Mouse (Mus musculus) kidney, postnatal 0 days (tissue): ENCODE data around the gene Psd. TPM values are rescaled to one million over a fixed set of nuclear protein-coding genes. Genes with fewer than 3 reads are reported as not detected.

ENCODE experiments used
- ATAC-seq: fragments of 200-750 bp; cut with Nextera tagmentation; replicated peaks from 2 replicates; pipeline ENCODE4 v1.8.0; 2017; ENCODE audit warnings: low read depth, moderate number of reproducible peaks, moderate TSS enrichment, moderate library complexity; ENCODE audit not compliant: low FRiP score
- DNase-seq: peaks from one replicate; pipeline ENCODE4 v3.0.0-alpha.2; 2016; ENCODE audit warnings: low spot score
- H3K27ac ChIP-seq: fragments of 300-500 bp; sonication (generic); 2 replicates; pipeline ENCODE4 v1.5.1; 2014; ENCODE audit warnings: mild to moderate bottlenecking
- H3K27me3 ChIP-seq: fragments of 300-500 bp; sonication (generic); 2 replicates; pipeline ENCODE4 v1.6.1; 2014; ENCODE audit warnings: low read length, mixed read lengths; ENCODE audit not compliant: insufficient read depth
- H3K36me3 ChIP-seq: fragments of 300-500 bp; sonication (generic); 2 replicates; pipeline ENCODE4 v1.6.1; 2014; ENCODE audit warnings: low read length, mixed read lengths; ENCODE audit not compliant: insufficient read depth
- H3K4me1 ChIP-seq: fragments of 300-500 bp; sonication (generic); replicated peaks from 2 replicates; pipeline ENCODE4 v1.6.1; 2014; ENCODE audit warnings: antibody characterized with exemption, low read length, mixed read lengths; ENCODE audit not compliant: insufficient read depth
- H3K4me2 ChIP-seq: fragments of 300-500 bp; sonication (generic); 2 replicates; pipeline ENCODE4 v1.6.1; 2014; ENCODE audit warnings: mild to moderate bottlenecking, low read length, moderate library complexity, mixed read lengths
- H3K4me3 ChIP-seq: fragments of 300-500 bp; sonication (generic); replicated peaks from 2 replicates; pipeline ENCODE4 v1.5.1; 2014; ENCODE audit warnings: low read depth, low read length
- H3K9ac ChIP-seq: fragments of 300-500 bp; sonication (generic); 2 replicates; pipeline ENCODE4 v1.6.1; 2014; ENCODE audit warnings: low read depth, low read length
- H3K9me3 ChIP-seq: fragments of 300-500 bp; sonication (generic); replicated peaks from 2 replicates; pipeline ENCODE4 v1.6.1; 2016; ENCODE audit warnings: low read length, inconsistent platforms, mixed read lengths
- CTCF ChIP-seq: IDR thresholded peaks from 2 replicates; pipeline ENCODE4 v1.5.1; 2016; ENCODE audit warnings: antibody characterized with exemption, low read depth, mild to moderate bottlenecking, moderate library complexity
- whole genome bisulfite sequencing: fragments of 180-500 bp; shearing (Covaris S2); extraction: QIAGEN DNeasy Blood & Tissue Kit; methylation state at CpG from one replicate; pipeline ENCODE4 v1.1.7; 2014; 5-methylcytosine and 5-hydroxymethylcytosine counted together
- polyA plus RNA-seq: library from polyadenylated mRNA; unstranded; fragments of >200 nt; fragmentation: Nextera tagmentation; extraction: Ambion mirVana; gene quantifications from 2 replicates; pipeline ENCODE4 v1.2.1, GENCODE M21; 2015

The Psd gene
- polyA plus RNA-seq, 1 experiment from 2014 or later = 2.9 TPM

- Histone ChIP-seq H3K9ac (no peak overlapping the region), H3K4me3 (no peak overlapping the region), H3K27ac (no peak overlapping the region), H3K9me3 (no peaks in the 10 kb centered on the region), H3K4me2 (no peak overlapping the region), H3K36me3 (peaks cover 18% of the 10 kb centered on the region), H3K27me3 (peaks cover 48% of the 10 kb centered on the region), H3K4me1 (peaks cover 10% of the 10 kb centered on the region)
- no peak for TF ChIP-seq CTCF
- 82% methylated on average over 6 of the region's 6 CpGs for WGBS
- ATAC-seq (no peak), DNase-seq (no peak)
Measured at GRCm38 (mm10) chr19:46313591-46313990, 13.4 kb downstream of the Psd start.

- DNase-seq (no peak), ATAC-seq (no peak)
- H3K4me1 ChIP-seq = peaks cover 9% of the 10 kb centered on the region
- WGBS = 88% methylated on average over 9 of the region's 9 CpGs
- no peaks in the 10 kb centered on the region for H3K9me3 ChIP-seq
- H3K36me3 ChIP-seq = peaks cover 18% of the 10 kb centered on the region
- no peak for TF ChIP-seq CTCF
- H3K27me3 ChIP-seq = peaks cover 43% of the 10 kb centered on the region
- H3K4me3 ChIP-seq = no peak overlapping the region
- no peak overlapping the region for H3K4me2 ChIP-seq
- H3K27ac ChIP-seq = no peak overlapping the region
- no peak overlapping the region for H3K9ac ChIP-seq
Measured at GRCm38 (mm10) chr19:46313116-46313515, 13.8 kb downstream of the Psd start.

GRCm38 (mm10) chr19:46312566-46312965 lies 14.4 kb downstream of the Psd start:
- no peaks in the 10 kb centered on the region for H3K9me3 ChIP-seq
- H3K9ac ChIP-seq = no peak overlapping the region
- H3K4me1 ChIP-seq = peaks cover 4% of the 10 kb centered on the region
- no peak overlapping the region for H3K4me3 ChIP-seq
- peaks cover 38% of the 10 kb centered on the region for H3K27me3 ChIP-seq
- 88% methylated on average over 21 of the region's 21 CpGs for WGBS
- no peak overlapping the region for H3K4me2 ChIP-seq
- ATAC-seq (no peak), DNase-seq (no peak)
- TF ChIP-seq CTCF = no peak
- H3K36me3 ChIP-seq = peaks cover 18% of the 10 kb centered on the region
- no peak overlapping the region for H3K27ac ChIP-seq

GRCm38 (mm10) chr19:46311341-46311740 lies 15.6 kb downstream of the Psd start:
- TF ChIP-seq CTCF = no peak
- no peak for ATAC-seq

GRCm38 (mm10) chr19:46310312-46310865 lies 16.6 kb downstream of the Psd start:
- WGBS = 91% methylated on average over 12 of the region's 12 CpGs

More at GRCm38 (mm10) chr19:46311341-46311740, 15.6 kb downstream of the Psd start:
- no peaks in the 10 kb centered on the region for H3K9me3 ChIP-seq
- WGBS = 92% methylated on average over 9 of the region's 9 CpGs
- H3K27ac ChIP-seq = no peak overlapping the region
- no peak overlapping the region for H3K4me3 ChIP-seq
- DNase-seq = no peak
- no peak overlapping the region for H3K4me2 ChIP-seq
- peaks cover 18% of the 10 kb centered on the region for H3K36me3 ChIP-seq
- no peaks in the 10 kb centered on the region; the same call in 1 of the 2 replicates for H3K4me1 ChIP-seq
- peaks cover 26% of the 10 kb centered on the region for H3K27me3 ChIP-seq
- no peak overlapping the region for H3K9ac ChIP-seq

GRCm38 (mm10) chr19:46309651-46310305 lies 17.2 kb downstream of the Psd start:
- 85% methylated on average over 21 of the region's 21 CpGs for WGBS
- TF ChIP-seq CTCF = no peak
- Histone ChIP-seq H3K4me1 (peaks cover 5% of the 10 kb centered on the region; the same call in 1 of the 2 replicates), H3K27ac (no peak overlapping the region), H3K9me3 (no peaks in the 10 kb centered on the region), H3K4me3 (no peak overlapping the region), H3K27me3 (peaks cover 10% of the 10 kb centered on the region; the same call in 1 of the 2 replicates), H3K36me3 (peaks cover 18% of the 10 kb centered on the region), H3K9ac (no peak overlapping the region), H3K4me2 (no peak overlapping the region)
- ATAC-seq = no peak
- no peak for DNase-seq

More at GRCm38 (mm10) chr19:46310312-46310865, 16.6 kb downstream of the Psd start:
- H3K9me3 ChIP-seq = no peaks in the 10 kb centered on the region
- H3K27me3 ChIP-seq = peaks cover 17% of the 10 kb centered on the region
- H3K4me1 ChIP-seq = peaks cover 5% of the 10 kb centered on the region; the same call in 1 of the 2 replicates
- no peak for ATAC-seq
- H3K36me3 ChIP-seq = peaks cover 18% of the 10 kb centered on the region
- no peak for TF ChIP-seq CTCF
- H3K4me2 ChIP-seq = no peak overlapping the region
- H3K27ac ChIP-seq = no peak overlapping the region
- DNase-seq = no peak
- H3K9ac ChIP-seq = no peak overlapping the region
- no peak overlapping the region for H3K4me3 ChIP-seq
